Mouse (Mus musculus) cerebellum, adult 2 months (tissue): ENCODE results near the gene Mrtfa.

Source experiments
- CTCF ChIP-seq: fragments of 200-500 bp; IDR thresholded peaks from 2 replicates; pipeline ENCODE4 v1.5.1; 2011; ENCODE audit warnings: low read depth, mild to moderate bottlenecking, control low read depth, low read length, moderate library complexity, borderline replicate concordance; ENCODE audit not compliant: insufficient read depth
- POLR2A ChIP-seq: fragments of 200-500 bp; IDR thresholded peaks from 2 replicates; pipeline ENCODE4 v1.6.1; 2011; ENCODE audit warnings: low read length, control low read depth, borderline replicate concordance; ENCODE audit not compliant: insufficient read depth

DNA sequence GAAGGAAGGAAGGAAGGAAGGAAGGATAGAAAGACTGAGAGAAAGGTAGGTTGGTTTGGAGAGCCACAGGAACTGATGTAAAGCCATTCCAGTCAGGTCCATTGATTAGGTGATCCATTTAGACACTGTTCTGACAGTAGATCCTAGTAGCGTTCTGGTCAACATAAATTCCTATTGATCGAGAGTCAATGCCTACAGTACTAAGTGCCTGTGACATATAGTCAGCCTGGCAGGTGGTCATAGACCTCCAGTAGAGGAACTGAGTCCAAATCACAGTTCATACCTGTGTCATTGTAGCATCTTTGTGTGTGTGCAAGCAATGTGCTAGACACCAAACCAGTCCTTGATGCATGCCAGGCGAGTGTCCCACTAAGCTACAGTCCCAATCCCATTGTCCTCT is 37.7 kb upstream of the Mrtfa start:
- TF ChIP-seq POLR2A (no peak), CTCF (no peak)
